Mouse (Mus musculus): ENCODE data around the gene Pon1.
"Not testable (repeated sequence)": the region's sequence is repeated elsewhere in the genome, so short reads cannot be mapped to it uniquely, and the experiment has no call there.

The Pon1 gene

GRCm38 (mm10) chr6:5193693-5194092, at the start of gene Pon1:
Gene Pon1, minus strand, starts transcription at chr6:5193946.
- in situ Hi-C loops (cut with MboI, MseI): no loop called here

- in situ Hi-C loops (cut with MboI, MseI): no loop called here
Measured at GRCm38 (mm10) chr6:5238799-5239198, 45.1 kb upstream of the Pon1 start.

- in situ Hi-C loops (cut with MboI, MseI): no loop called here
Measured at GRCm38 (mm10) chr6:5237510-5237909, 43.8 kb upstream of the Pon1 start.

GRCm38 (mm10) chr6:5236843-5237371, 43.2 kb upstream of the Pon1 start:
- in situ Hi-C loops (cut with MboI, MseI): no loop called here

- in situ Hi-C loops (cut with MboI, MseI): no loop called here
Measured at GRCm38 (mm10) chr6:5234563-5234962, 40.8 kb upstream of the Pon1 start.

- in situ Hi-C loops (cut with MboI, MseI): no loop called here
Measured at GRCm38 (mm10) chr6:5233812-5234211, 40.1 kb upstream of the Pon1 start.

- in situ Hi-C loops (cut with MboI, MseI): no loop called here
Measured at GRCm38 (mm10) chr6:5232022-5232421, 38.3 kb upstream of the Pon1 start.

GRCm38 (mm10) chr6:5230261-5230660, 36.5 kb upstream of the Pon1 start:
- in situ Hi-C loops (cut with MboI, MseI): no loop called here

- in situ Hi-C loops (cut with MboI, MseI): not testable (repeated sequence)
Measured at GRCm38 (mm10) chr6:5223551-5223950, 29.8 kb upstream of the Pon1 start.

GRCm38 (mm10) chr6:5222080-5222479, 28.3 kb upstream of the Pon1 start:
- in situ Hi-C loops (cut with MboI, MseI): no loop called here

GRCm38 (mm10) chr6:5218190-5218589, 24.4 kb upstream of the Pon1 start:
- in situ Hi-C loops (cut with MboI, MseI): no loop called here

- in situ Hi-C loops (cut with MboI, MseI): no loop called here
Measured at GRCm38 (mm10) chr6:5207817-5208216, 14.1 kb upstream of the Pon1 start.

GRCm38 (mm10) chr6:5199916-5200315, 6.2 kb upstream of the Pon1 start:
- in situ Hi-C loops (cut with MboI, MseI): no loop called here

- in situ Hi-C loops (cut with MboI, MseI): no loop called here
Measured at GRCm38 (mm10) chr6:5199376-5199905, 5.7 kb upstream of the Pon1 start.

GRCm38 (mm10) chr6:5198590-5198989, 4.8 kb upstream of the Pon1 start:
- in situ Hi-C loops (cut with MboI, MseI): no loop called here

- in situ Hi-C loops (cut with MboI, MseI): no loop called here
Measured at GRCm38 (mm10) chr6:5190761-5191160, 3.0 kb downstream of the Pon1 start.

GRCm38 (mm10) chr6:5189507-5189906, 4.2 kb downstream of the Pon1 start:
- in situ Hi-C loops (cut with MboI, MseI): no loop called here

GRCm38 (mm10) chr6:5188938-5189337, 4.8 kb downstream of the Pon1 start:
- in situ Hi-C loops (cut with MboI, MseI): no loop called here

- in situ Hi-C loops (cut with MboI, MseI): no loop called here
Measured at GRCm38 (mm10) chr6:5188036-5188435, 5.7 kb downstream of the Pon1 start.

- in situ Hi-C loops (cut with MboI, MseI): no loop called here
Measured at GRCm38 (mm10) chr6:5187586-5187985, 6.2 kb downstream of the Pon1 start.

- in situ Hi-C loops (cut with MboI, MseI): no loop called here
Measured at GRCm38 (mm10) chr6:5186229-5186950, 7.4 kb downstream of the Pon1 start.

- in situ Hi-C loops (cut with MboI, MseI): no loop called here
Measured at GRCm38 (mm10) chr6:5180645-5181044, 13.1 kb downstream of the Pon1 start.

- in situ Hi-C loops (cut with MboI, MseI): loop anchor here in 1 of 2 experiments (10.0 kb wide), 1 partner anchor 1386 kb away; no protein-coding TSS in a partner anchor
Measured at GRCm38 (mm10) chr6:5179189-5179588, 14.6 kb downstream of the Pon1 start.

Data from T-helper 17 cell (primary cell).